Mouse (Mus musculus) kidney, adult 2 months (tissue): Measurements from ENCODE around the gene Zfp446.

ENCODE experiments used
- CTCF ChIP-seq: fragments of 200-500 bp; conservative IDR thresholded peaks from 2 replicates; pipeline ENCODE4 v1.5.1; 2011; ENCODE audit warnings: low read depth, mild to moderate bottlenecking, control low read depth, low read length, moderate library complexity, mixed read lengths; ENCODE audit not compliant: insufficient read depth, insufficient read length
- POLR2A ChIP-seq: fragments of 200-500 bp; IDR thresholded peaks from one replicate; pipeline ENCODE4 v1.6.1; 2011; ENCODE audit warnings: low read depth, low read length, control low read depth

GRCm38 (mm10) chr7:13024805-13025204, 47.2 kb downstream of the Zfp446 start:
- no peak for TF ChIP-seq POLR2A
- no peak for TF ChIP-seq CTCF
